Mouse (Mus musculus): ENCODE data around the gene Unc13c.

Unc13c gene

GRCm38 (mm10) chr9:73867410-73868067 is 101.2 kb downstream of the Unc13c start:
- no peak for DNase-seq

DNA sequence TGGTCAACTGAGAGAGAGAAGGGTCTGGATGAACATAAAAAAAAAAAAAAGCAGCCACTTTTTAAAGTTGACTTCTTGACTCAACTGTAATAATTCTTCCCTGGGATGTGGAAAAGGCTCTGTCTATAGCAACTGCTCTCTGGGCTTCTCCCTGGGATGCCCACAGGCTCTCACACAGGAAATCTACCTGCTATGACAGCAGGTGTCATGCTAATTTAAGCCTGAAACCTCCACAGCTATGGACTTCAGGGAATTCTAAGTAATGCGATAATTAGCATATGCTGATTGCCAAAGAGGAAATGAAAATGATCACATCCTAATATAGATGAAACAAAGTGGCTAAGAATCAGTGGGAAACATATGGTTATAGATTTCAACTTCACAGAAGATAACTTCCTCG is 102.1 kb downstream of the Unc13c start:
- peak; percentile 51 for DNase-seq

GRCm38 (mm10) chr9:73859469-73859868 is 109.3 kb downstream of the Unc13c start:
- peak; percentile 42 for DNase-seq

GRCm38 (mm10) chr9:73854281-73854680 is 114.5 kb downstream of the Unc13c start:
- no peak for DNase-seq

GRCm38 (mm10) chr9:73806681-73807080 is 162.1 kb downstream of the Unc13c start:
- no peak for DNase-seq

DNA sequence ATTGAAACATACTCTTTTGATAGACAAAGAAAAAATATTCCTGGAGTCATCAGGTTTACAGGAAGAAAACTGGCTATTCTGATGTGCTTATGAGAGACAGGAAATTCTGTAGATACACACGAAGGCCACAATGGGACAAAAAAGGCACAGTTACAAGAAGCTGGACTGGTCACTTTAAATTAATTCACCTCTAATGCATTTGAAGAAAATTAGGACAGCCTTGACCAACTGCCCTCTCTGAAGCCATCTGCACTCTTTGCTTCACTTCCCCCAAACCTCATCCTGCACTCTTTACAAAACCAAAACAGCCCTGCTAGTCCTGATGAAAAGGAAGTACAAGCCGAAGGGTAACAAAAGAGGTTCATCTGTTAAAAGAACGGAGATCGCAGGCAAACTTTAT is 194.2 kb downstream of the Unc13c start:
- DNase-seq: peak; percentile 75

- peak; percentile 53 for DNase-seq
Observed at GRCm38 (mm10) chr9:73755185-73755584, 213.6 kb downstream of the Unc13c start.

DNA sequence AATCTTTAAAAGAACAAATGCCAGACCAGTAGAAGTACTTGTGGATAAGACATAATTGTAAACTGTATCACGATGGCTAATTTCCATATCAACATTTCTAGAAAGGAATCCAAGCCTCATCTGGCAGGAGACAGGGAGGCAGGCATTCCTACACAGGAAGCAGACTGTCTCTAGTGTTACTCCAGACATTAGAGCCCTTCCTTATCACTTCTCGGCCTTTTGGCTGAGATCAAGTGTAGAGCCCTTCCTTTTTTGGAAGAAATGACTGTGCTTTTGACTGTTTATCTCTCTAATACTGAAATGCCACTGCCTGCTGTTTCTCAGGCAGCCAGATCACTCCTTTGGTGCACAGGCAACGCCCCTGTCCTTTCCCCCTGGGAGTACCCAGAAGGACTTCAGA is 215.3 kb downstream of the Unc13c start:
- no peak for DNase-seq

DNA sequence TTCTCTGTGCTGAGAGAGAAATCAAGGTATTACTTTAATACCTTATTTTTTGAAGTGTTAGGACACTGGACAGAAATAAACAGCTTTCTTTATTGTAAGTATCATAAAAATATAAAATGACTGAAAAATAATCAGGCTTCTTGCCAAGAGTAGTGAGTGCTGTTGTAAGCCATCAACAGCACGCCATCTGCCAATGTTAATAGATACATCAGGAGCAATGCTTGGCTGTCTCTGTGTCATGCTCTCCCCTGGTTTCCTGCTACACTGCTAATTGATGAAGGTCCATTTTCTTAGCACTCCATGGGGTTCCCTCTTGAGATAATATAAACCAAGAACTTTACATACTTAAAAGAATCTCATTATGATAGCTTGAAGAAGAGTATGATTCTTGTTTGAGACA is 217.4 kb downstream of the Unc13c start:
- DNase-seq: peak; percentile 41

- no peak for DNase-seq
Observed at GRCm38 (mm10) chr9:73734446-73734845, 234.3 kb downstream of the Unc13c start.

DNA sequence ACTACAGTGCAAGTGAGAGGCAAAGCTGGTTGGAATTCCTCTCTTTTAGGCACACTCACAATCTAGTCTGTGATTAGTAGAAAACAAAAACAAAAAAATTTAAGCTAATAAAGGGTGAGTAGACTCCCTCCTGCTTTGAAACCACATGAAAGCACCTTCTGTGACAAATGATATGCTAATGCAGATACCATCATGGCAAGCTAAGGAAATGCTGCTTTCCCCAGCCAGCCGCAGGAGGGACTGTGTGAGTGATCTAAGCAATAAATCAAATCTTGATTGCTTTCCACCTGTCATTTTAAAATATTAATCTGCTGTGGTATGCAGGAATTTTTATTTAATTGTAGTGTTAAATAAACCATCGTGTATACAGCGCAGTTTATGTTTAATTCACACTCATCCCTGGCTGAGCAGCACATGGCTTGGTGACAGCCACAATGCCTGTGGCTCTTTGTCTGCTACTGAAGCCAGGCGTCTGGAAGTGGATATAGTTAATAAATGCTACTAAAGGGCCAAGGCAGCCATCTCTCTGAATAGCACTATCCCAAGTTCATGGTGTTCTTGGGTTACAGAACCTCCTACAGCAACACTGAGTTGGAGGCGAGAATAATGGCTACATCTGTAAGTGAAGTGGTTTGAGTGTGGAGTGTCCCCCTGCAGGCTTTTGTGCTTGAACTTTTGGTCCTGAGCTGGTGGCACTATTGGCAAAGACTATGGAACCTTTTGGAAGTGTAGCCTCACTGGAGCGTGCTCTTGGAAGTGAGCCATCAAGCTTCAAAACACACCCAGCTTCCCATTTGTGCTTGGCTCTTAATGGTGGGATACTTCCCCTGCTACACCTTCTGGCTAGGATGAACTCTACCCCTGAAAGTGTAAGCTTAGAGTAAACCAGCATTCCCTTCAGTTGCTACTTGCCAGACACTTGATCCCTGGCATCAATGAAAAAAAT is 242.8 kb downstream of the Unc13c start:
- DNase-seq: no peak

- DNase-seq: peak; percentile 49
Observed at GRCm38 (mm10) chr9:73724776-73725175, 244.0 kb downstream of the Unc13c start.

DNA sequence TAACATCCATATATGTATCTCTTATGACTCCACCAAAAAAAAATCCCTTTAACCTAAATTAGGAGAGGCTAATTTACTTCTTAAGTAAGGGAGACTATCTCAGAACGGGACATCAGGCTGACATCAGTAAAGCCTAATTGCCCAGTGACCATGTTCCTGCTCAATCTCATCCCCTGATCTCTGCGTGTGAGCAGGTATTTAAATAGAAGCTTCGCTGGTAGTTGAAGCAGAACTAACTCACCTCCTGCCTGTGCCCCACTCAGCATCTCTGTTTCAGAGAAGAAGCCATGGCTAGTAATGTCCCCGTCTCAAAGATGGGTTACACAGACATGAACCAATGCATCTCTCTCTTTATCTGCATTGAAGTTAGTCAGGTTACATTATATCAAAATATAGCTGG is 255.3 kb downstream of the Unc13c start:
- DNase-seq: no peak

- no peak for DNase-seq
Observed at GRCm38 (mm10) chr9:73697103-73697502, 271.7 kb downstream of the Unc13c start.

- no peak for DNase-seq
Observed at GRCm38 (mm10) chr9:73681580-73681979, 287.2 kb downstream of the Unc13c start.

- no peak for DNase-seq
Observed at GRCm38 (mm10) chr9:73680545-73681495, 287.9 kb downstream of the Unc13c start.

DNA sequence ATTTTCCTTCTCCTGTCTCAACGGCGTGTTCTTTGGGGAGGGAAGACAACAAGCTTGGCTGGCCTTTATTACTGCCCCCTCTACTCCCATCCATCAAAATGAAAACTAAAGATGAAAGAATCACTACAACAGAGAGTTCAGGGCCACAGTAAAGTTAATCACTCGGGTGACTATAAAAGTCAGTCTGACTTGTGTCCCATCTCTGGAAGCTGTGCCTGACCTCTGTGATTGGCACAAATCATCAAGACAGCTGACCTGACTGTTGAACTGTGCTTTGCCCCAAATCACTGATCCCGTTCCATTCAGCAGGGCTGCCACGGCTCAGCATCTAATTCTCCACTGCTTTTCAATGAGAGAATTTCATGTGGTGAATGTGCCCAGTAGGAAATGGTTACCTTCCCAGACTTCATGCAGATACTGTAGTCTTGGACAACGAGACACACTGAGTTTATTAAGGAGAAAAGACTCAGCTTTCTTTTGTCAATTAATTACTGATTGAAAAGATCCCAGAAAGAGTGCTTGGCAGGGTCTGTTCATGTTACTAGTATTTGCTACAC is 297.0 kb downstream of the Unc13c start:
- DNase-seq: no peak

DNA sequence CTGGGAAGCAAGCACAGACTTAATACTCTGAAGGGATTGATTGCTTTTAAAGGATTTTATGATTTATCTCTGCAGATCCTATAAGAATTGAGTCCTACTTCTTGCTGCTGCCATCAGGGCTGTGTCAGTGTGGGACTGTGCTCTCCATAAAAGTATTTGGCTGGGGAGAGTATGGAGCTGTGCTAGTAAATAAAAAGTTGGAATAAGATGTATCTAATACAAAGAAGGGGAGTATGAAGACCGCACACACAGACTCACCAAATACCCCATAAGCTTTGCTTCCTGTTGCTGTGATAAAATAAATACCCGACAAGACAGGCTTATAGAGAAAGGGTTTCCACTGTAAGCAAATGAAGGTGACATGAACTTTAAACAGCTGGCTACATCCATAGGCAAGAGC is 298.7 kb downstream of the Unc13c start:
- DNase-seq: no peak

GRCm38 (mm10) chr9:73662839-73663238 is 305.9 kb downstream of the Unc13c start:
- DNase-seq: no peak

- no peak for DNase-seq
Observed at GRCm38 (mm10) chr9:73649088-73649487, 319.7 kb downstream of the Unc13c start.

DNA sequence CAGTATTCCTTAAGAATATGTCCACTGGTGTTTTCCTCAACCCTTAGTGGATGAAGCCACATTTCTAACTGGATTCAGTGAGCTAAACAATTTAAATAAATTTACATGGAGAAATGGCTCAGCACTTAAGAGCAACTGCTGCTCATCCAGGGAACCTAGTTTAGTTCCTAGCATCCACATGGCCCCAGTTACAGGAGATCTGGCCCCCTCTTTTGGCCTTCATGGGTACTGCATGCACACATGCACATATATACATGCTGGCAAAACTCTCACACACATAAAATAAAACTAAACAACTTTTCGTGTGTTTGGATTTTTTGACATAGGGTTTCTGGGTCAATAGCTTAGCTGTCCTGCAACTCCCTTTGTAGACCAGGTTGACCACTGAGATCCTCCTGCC is 330.6 kb downstream of the Unc13c start:
- DNase-seq: no peak

DNA sequence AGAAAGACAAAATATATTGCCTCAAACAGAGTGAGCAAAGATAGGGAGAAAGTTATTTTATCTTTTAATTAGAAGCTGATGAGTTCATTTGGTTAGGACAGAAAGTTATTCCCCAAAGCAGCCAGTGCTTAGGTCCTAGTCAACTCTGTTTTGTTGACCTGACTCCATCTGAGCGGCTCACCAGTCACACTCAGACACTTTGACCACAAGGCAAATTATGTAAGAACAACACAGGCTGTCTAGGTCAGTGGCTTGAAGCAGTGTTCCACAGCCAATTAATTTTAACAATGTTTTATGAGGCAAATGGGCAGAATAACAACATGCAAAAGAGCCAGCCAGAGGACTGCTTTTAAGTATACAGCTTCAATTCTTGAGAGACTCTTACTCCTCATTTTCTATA is 343.6 kb downstream of the Unc13c start:
- DNase-seq: no peak

DNA sequence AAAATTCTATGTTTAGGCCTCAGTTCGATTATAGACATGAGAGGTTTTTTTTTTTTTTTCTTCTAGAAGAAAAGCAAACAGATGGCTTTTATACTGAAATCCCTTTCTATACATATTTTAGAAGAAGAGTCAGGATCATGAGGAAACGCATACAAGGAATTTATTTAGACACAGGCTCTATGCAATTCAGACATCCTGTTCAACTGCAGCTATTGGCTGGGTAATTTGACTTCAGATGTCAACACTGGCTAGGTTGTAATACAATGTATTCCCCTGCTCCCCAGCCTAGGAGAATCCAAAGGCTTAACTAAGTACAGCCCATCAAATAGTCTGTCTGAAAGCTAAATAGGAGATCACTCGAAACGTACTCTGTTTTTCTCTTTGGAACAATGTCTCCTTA is 355.9 kb downstream of the Unc13c start:
- DNase-seq: no peak
